Mouse (Mus musculus): ENCODE results near the gene Bcar3. TPM values are rescaled to one million over a fixed set of nuclear protein-coding genes. Genes with fewer than 3 reads are reported as not detected.

The Bcar3 gene
- total RNA-seq, 2 experiments from 2014 or later = 8.0 to 9.1 TPM

DNA sequence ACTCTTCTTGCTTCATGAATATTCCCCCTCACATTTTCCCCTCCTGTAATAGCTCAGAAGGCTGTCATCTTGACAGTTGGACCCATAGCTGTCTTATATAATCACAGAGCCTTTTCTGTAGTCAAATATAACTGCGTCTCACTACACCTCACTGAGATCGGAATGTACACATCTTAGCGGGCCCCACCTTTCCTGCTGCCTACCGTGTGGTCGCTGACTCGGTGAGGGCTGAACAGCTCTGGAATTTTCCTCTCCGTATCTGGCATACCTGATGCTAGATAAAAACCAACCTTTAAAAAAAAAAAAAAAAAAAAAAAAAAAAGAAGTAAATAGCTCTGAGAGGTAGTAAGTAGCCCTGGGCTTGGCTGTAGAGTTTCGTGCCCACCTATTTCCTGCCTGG is 164.8 kb downstream of the Bcar3 start:
- DNase-seq = no peak

DNA sequence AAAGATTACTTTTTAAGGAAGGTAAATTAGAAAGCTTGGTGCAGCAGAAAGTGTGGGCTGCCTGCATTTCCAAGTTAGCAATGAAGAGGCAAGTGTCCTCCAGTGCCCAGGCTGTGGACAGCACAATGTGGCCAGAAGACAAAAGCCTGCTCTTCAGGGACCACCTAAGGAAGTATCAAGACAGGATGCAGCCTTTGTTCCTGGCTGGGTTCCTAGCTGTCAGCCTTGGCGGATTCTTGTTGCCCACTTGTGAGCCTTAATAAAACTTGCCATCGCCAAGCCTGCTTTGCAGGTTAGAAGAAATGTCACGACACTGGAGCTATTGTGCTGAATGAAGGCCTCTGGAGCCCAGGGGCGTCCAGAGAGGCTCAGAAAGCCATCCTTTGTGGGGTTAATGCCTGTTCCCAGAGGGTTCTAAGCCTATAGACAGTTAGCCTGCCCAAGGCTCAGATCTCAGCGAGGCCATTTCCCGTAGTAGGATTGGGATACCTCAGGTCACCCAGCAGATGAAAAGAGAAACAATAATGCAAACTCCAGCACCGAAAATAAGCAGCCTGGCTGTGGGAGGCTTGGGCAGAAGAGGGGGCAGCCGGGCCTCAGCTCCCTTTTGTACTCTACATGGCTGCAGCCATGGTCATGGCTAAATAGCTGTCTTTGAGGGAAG is 167.0 kb downstream of the Bcar3 start:
- no peak for DNase-seq

DNA sequence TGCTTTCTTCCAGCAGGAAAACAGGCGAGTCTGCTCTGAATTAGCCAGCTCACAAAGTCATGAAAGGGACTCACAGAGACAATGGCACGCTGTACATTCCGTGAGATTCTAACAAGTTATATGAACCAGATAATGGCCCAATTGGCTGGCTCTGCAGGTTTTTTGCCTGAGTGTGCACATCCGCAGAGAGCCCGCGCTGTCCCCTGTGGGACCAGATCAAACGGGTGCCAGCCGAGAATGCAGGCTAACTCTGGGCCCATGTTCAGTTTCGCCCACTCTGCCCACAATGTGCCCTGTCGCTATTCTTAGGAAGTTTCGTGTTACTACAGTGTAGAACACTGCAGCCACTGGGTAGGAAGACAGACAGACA is 167.6 kb downstream of the Bcar3 start:
- no peak for DNase-seq

DNA sequence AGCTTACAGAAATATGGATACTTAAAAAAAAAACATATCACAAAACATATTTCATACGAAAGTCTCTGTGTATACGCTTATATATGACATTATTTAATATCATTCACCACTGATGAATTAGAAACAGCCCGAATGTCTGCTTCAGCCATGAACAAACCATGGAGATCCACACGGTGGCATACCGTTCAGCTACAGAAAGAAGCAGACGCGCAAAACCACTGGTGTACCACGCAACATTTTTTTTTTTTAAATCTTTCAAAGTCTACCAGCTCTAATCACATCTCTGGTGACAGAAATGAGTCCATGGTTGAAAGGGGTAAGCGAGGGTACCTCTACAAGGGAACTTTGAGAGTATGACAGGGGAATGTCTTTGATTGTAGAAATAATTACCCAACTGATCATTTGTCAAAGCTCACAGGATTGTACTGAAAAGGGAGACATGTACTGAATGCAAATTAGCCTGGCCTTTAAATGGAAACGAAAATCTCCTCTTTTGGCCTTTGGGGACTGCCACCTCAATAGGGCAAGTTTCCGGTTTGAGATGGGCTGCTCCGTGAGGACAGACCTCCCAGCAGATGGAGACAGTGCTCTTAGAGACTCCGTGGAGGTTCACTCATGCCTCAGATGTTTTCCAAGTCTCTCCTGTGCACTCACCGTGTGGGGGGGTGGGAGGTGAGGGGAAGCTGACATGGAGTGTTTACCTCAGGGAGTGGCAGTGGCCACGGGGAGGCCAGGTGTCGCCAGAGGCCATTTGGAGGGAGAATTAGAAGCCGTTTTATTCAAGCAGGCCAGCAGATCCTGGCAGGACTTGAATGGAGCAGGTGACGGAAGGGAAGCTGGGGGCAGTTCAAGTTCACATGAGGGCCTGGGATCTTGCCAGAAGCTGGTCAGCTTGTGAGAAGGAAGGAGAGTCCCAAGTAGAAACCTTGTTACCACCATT is 168.3 kb downstream of the Bcar3 start:
- no peak for DNase-seq

DNA sequence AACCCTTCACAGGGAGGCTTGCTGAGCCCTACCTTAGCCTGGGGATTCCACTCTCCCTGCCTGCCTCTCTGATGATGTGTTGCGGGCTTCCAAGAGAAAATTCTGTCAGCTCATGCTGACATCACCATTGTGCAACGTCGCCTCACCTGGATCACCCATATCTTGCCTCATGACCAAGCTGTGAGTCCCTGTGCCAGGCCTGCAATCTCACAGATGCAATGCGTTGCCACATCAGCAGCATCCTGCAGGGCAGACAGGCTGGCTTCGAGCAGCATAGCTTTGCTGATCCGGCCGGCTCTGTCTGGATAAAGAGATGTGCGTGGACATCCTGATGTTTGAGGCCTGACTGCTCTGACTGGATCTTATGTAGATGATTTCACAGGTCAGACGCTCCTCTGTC is 169.2 kb downstream of the Bcar3 start:
- no peak for DNase-seq

DNA sequence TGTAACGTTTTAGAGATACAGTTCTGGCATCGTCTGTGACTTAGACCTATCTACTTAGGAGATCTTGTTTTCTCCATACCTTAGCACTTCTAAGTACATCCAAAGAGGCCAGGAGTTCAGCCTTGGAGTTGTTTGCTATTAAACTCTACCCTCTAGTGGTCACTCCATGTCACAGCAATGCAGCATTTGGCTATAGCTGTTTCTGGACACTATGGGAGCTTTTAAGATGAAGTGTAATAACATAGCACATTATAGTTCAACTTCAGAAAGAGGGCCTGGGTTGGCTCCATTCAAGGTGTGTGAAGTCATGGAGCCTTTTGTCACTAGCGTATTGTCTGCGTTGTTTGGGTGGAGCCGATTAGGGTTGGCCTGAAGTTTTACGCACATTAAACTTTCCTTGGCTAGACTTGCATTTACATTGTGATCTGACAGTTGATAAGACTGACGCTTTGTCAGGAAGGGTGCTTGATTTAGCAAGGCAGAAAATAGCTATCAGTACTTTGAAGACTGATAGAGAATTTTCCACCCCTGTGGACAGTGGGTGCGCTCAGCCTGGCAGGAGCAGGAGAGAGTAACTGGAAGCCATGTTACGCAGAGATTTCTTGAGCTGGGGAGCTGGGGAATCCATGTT is 172.3 kb downstream of the Bcar3 start:
- no peak for DNase-seq

GRCm38 (mm10) chr3:122467977-122468376 is 174.0 kb downstream of the Bcar3 start:
- DNase-seq = no peak

GRCm38 (mm10) chr3:122470326-122471016 is 176.5 kb downstream of the Bcar3 start:
- DNase-seq = no peak

- no peak for DNase-seq
Observed at GRCm38 (mm10) chr3:122471017-122471721, 177.2 kb downstream of the Bcar3 start.

- DNase-seq = no peak
Observed at GRCm38 (mm10) chr3:122472412-122472811, 178.5 kb downstream of the Bcar3 start.

DNA sequence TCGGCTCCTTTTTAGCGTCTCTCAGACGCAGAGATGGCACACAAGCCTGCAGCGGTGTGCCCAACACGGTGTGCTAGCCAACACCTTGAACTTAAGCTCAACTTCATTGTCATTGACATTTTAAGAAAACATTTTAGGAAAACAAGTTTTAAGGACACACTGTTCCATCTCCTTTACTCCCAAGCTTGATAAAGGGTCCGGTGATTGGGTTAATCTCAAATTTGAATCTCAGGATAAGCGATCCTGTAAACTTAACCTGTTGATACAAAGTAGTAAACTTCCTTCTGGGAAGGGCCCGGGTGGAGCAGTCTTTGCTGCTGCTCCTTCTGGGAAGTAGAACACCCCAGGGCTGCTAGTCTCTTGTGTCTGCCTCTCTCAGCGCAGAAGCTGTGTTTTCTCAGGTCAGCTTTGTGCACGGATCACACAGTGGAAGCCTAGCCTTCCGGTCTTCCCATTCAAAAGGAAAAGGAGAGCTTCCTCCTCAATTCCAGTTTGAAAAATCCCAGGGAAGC is 179.6 kb downstream of the Bcar3 start:
- no peak for DNase-seq

GRCm38 (mm10) chr3:122474067-122474466 is 180.1 kb downstream of the Bcar3 start:
- no peak for DNase-seq

DNA sequence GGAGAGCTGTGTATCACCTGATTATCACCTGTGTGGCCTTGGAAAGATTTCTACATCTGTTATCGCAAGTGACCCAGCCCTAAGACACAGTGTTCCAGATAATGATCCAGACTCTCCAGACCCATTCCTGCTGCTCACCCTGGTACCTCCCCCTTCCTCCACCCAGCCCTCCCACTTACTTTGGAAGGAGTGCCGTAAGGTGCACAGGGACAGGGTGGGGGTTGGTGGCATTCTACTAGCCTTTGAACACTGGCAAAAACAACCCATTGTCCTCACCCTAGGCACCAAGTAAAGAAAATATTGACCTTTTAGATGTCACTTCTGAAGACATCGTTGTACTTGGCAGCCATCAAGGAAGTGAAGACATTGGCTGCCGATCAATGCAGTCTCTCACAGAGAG is 180.9 kb downstream of the Bcar3 start:
- no peak for DNase-seq

- no peak for DNase-seq
Observed at GRCm38 (mm10) chr3:122475735-122476134, 181.8 kb downstream of the Bcar3 start.

DNA sequence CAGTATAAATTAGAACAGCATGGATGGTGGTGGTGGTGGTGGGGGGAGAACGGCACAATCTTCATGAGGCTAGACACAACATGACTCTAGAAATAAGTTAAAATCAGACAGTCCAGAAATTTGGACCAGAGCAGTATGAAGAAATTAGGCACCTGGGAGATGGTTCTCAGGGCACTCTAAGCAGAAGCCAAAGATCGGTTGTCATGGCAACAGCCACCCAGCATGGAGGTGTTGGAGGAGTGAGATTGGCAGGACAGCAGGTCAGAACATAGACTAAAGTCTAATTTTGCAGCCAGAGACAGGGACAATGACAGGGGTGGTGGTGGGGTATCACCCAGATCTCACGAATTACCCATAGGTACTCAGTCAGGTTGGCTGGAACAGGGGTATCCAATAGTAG is 182.7 kb downstream of the Bcar3 start:
- no peak for DNase-seq

DNA sequence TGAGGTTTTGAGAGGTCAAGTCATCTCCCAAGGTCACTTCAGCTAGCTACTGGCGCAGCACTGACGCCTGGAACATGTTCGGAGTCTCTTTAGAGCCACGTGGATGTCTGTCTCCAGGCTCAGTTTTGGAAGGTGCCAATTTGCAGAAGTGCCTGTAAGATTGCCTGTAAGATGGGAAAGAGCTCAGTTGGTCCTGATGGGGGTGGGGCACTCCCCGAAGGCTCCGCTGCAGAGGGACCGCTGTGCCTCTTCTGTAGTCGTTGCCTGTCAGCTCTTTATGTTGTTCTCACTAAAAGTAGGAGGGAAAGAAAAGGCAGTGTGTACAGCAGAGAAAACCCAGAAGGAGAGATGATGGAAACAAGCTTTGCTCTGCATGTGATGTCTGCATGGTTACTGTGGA is 183.6 kb downstream of the Bcar3 start:
- no peak for DNase-seq

- no peak for DNase-seq
Observed at GRCm38 (mm10) chr3:122478735-122479134, 184.8 kb downstream of the Bcar3 start.

DNA sequence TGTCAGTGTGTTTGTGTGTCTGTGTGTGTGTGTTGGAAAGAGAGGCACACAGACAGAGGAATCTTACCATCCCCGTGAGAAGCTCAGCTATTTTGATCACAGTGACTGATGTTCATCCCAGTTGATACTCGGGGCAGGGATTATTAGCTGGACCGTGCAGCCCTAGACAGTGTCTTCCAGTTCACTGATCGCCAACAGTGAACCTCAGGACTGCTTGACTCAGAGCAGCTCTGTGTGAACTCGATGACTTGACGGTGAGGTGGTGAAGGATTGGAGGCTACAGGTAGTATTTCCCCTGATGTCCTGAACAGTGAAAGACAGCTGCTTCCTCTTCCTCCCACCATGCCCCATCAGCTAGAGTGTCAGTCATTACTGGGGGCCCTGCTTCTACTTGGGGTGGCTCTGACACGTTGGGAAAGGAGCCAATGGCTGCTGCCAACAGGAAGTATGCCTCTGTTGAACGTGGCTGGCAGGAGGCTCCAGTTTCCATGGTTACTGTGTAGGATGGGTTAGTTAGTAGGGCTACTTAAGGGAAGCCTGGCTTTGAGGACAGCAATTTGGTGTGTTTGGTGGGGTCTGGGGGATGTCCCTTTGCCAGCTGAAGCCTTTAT is 186.2 kb downstream of the Bcar3 start:
- peak in 1 of 2 experiments; percentile 44 for DNase-seq

- no peak for DNase-seq
Observed at GRCm38 (mm10) chr3:122480986-122481385, 187.1 kb downstream of the Bcar3 start.

GRCm38 (mm10) chr3:122481891-122482739 is 188.2 kb downstream of the Bcar3 start:
- no peak for DNase-seq
